Mouse (Mus musculus): ENCODE results near the gene Stpg1.

Gene Stpg1

GRCm38 (mm10) chr4:135514925-135515324 is 20.3 kb downstream of the Stpg1 start:
- no peak for DNase-seq

- DNase-seq = peak; percentile 85
Observed at GRCm38 (mm10) chr4:135516351-135517316, 22.0 kb downstream of the Stpg1 start.

- no peak for DNase-seq
Observed at GRCm38 (mm10) chr4:135518135-135518534, 23.5 kb downstream of the Stpg1 start.

GRCm38 (mm10) chr4:135520421-135520820 is 25.8 kb downstream of the Stpg1 start:
- no peak for DNase-seq

- DNase-seq = no peak
Observed at GRCm38 (mm10) chr4:135523939-135524338, 29.3 kb downstream of the Stpg1 start.

- no peak for DNase-seq
Observed at GRCm38 (mm10) chr4:135525057-135525456, 30.5 kb downstream of the Stpg1 start.

GRCm38 (mm10) chr4:135526039-135526710 is 31.6 kb downstream of the Stpg1 start:
- DNase-seq = no peak

- no peak for DNase-seq
Observed at GRCm38 (mm10) chr4:135530270-135530669, 35.7 kb downstream of the Stpg1 start.

- no peak for DNase-seq
Observed at GRCm38 (mm10) chr4:135531236-135531635, 36.6 kb downstream of the Stpg1 start.

- DNase-seq = no peak
Observed at GRCm38 (mm10) chr4:135531771-135532613, 37.4 kb downstream of the Stpg1 start.

- DNase-seq = no peak
Observed at GRCm38 (mm10) chr4:135533001-135533400, 38.4 kb downstream of the Stpg1 start.

GRCm38 (mm10) chr4:135535021-135535420 is 40.4 kb downstream of the Stpg1 start:
- no peak for DNase-seq

GRCm38 (mm10) chr4:135539056-135539455 is 44.5 kb downstream of the Stpg1 start:
- no peak for DNase-seq

- no peak for DNase-seq
Observed at GRCm38 (mm10) chr4:135540057-135540456, 45.5 kb downstream of the Stpg1 start.

GRCm38 (mm10) chr4:135544284-135544683 is 49.7 kb downstream of the Stpg1 start:
- DNase-seq = no peak

- peak; percentile 28 for DNase-seq
Observed at GRCm38 (mm10) chr4:135545080-135545511, 50.5 kb downstream of the Stpg1 start.

GRCm38 (mm10) chr4:135546008-135546407 is 51.4 kb downstream of the Stpg1 start:
- peak; percentile 86 for DNase-seq

- peak; percentile 30 for DNase-seq
Observed at GRCm38 (mm10) chr4:135546793-135547192, 52.2 kb downstream of the Stpg1 start.

- peak; percentile 51 for DNase-seq
Observed at GRCm38 (mm10) chr4:135547551-135547950, 53.0 kb downstream of the Stpg1 start.

GRCm38 (mm10) chr4:135548108-135548507 is 53.5 kb downstream of the Stpg1 start:
- no peak for DNase-seq

- DNase-seq = no peak
Observed at GRCm38 (mm10) chr4:135548521-135549077, 54.0 kb downstream of the Stpg1 start.

GRCm38 (mm10) chr4:135549323-135549722 is 54.7 kb downstream of the Stpg1 start:
- DNase-seq = no peak

GRCm38 (mm10) chr4:135563794-135564193 is 69.2 kb downstream of the Stpg1 start:
- DNase-seq = no peak
